Comparison of ENCODE assay signal across 10 mouse cellular contexts in the genomic region with DNA sequence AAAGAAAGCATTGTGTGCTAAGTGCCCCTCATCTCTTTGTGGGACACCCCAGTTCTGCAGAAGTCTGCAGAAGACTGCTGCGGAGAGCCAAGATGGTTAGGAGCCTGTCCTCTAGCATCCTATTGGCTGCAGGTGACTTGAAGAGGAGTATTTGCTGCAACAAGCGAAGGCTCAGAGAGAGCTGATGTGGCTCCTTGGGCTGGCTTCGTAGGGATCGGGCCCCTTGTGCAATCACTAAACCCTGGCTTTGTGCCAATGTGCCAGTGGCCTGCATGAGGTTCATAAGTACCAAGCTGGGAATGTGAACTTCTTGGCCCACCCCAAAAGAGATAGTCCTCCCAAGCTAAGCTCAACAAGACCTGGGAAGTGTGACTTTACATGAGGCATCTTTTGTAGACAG.
DNase-seq lines count a peak whose midpoint lies in the region; ATAC-seq lines count a peak whose summit lies in the region.
"Had no signal": no experiment of that assay in that cellular context is flagged by ENCODE, and none has a peak within 500 bp of the region (broad histone marks: within the 10 kb centered on the region; RNA-seq: fewer than 3 reads in every experiment).

No protein-coding gene starts in this region.

- WGBS in forebrain, embryonic 10.5 days = 94% methylated on average over 4 of the region's 4 CpGs
- 92% methylated on average over 4 of the region's 4 CpGs for WGBS in forebrain, embryonic 15.5 days
- WGBS in kidney, embryonic 16.5 days = 86% methylated on average over 4 of the region's 4 CpGs
- 91% methylated on average over 4 of the region's 4 CpGs for WGBS in limb, embryonic 10.5 days

- DNase-seq in forebrain, embryonic 10.5 days (ENCODE audit: extremely low spot score, low spot score) = no peak
- DNase-seq in kidney, postnatal 10 days = no peak
- DNase-seq in NIH3T3 (ENCODE audit: low read depth) = peak; percentile 53
- DNase-seq in limb, embryonic 10.5 days (ENCODE audit: low spot score) = no peak
- no peak for DNase-seq in spleen, adult 18-20 months
- DNase-seq: layer of hippocampus, adult 9-11 months; thymus, postnatal 14 days had no signal

- H3K4me3 ChIP-seq in forebrain, embryonic 10.5 days = no peak overlapping the region
- no peak overlapping the region for H3K4me3 ChIP-seq in forebrain, embryonic 15.5 days
- no peak overlapping the region for H3K4me3 ChIP-seq in kidney, embryonic 16.5 days (ENCODE audit: low read length)
- no peak overlapping the region for H3K4me3 ChIP-seq in limb, embryonic 10.5 days

- H3K27ac ChIP-seq in forebrain, embryonic 10.5 days = peak overlapping the region; percentile 51
- H3K27ac ChIP-seq in forebrain, embryonic 15.5 days (replicated peaks) = no peak overlapping the region
- peak overlapping the region; percentile 90; the same call in 1 of the 2 replicates for H3K27ac ChIP-seq in kidney, embryonic 16.5 days (ENCODE audit: low read length)
- peak overlapping the region; percentile 72 for H3K27ac ChIP-seq in limb, embryonic 10.5 days

- no peak overlapping the region for H3K9ac ChIP-seq in forebrain, embryonic 15.5 days (replicated peaks)
- H3K9ac ChIP-seq in kidney, embryonic 16.5 days (replicated peaks; ENCODE audit: low read length) = no peak overlapping the region

- H3K27me3 ChIP-seq in forebrain, embryonic 10.5 days (ENCODE audit: poor library complexity, severe bottlenecking) = peaks cover under 1% of the 10 kb centered on the region; the same call in 1 of the 2 replicates
- no peaks in the 10 kb centered on the region for H3K27me3 ChIP-seq in forebrain, embryonic 15.5 days
- H3K27me3 ChIP-seq in kidney, embryonic 16.5 days (ENCODE audit: insufficient read depth, low read length) = no peaks in the 10 kb centered on the region
- H3K27me3 ChIP-seq in limb, embryonic 10.5 days (ENCODE audit: low read depth, poor library complexity, severe bottlenecking) = no peaks in the 10 kb centered on the region

- H3K9me3 ChIP-seq in forebrain, embryonic 10.5 days = no peaks in the 10 kb centered on the region
- no peaks in the 10 kb centered on the region for H3K9me3 ChIP-seq in forebrain, embryonic 15.5 days
- H3K9me3 ChIP-seq in kidney, embryonic 16.5 days (ENCODE audit: low read length) = no peaks in the 10 kb centered on the region
- H3K9me3 ChIP-seq in limb, embryonic 10.5 days (replicated peaks) = no peaks in the 10 kb centered on the region

- H3K4me2 ChIP-seq in forebrain, embryonic 15.5 days (replicated peaks) = no peak overlapping the region
- H3K4me2 ChIP-seq in kidney, embryonic 16.5 days (replicated peaks; ENCODE audit: low read depth, low read length) = no peak overlapping the region

- H3K36me3 ChIP-seq in forebrain, embryonic 10.5 days (replicated peaks) = no peaks in the 10 kb centered on the region
- no peaks in the 10 kb centered on the region for H3K36me3 ChIP-seq in forebrain, embryonic 15.5 days
- H3K36me3 ChIP-seq in kidney, embryonic 16.5 days (ENCODE audit: insufficient read depth, low read length) = no peaks in the 10 kb centered on the region
- H3K36me3 ChIP-seq in limb, embryonic 10.5 days = no peaks in the 10 kb centered on the region

- peaks cover 26% of the 10 kb centered on the region for H3K4me1 ChIP-seq in forebrain, embryonic 10.5 days
- H3K4me1 ChIP-seq in forebrain, embryonic 15.5 days = no peaks in the 10 kb centered on the region
- H3K4me1 ChIP-seq in kidney, embryonic 16.5 days (ENCODE audit: insufficient read depth, low read length) = peaks cover 28% of the 10 kb centered on the region
- H3K4me1 ChIP-seq in limb, embryonic 10.5 days = peaks cover 35% of the 10 kb centered on the region

- no peak for ATAC-seq in forebrain, embryonic 15.5 days (replicated peaks)
- ATAC-seq in kidney, embryonic 16.5 days (ENCODE audit: low FRiP score, low TSS enrichment) = no peak
- ATAC-seq in frontal cortex, adult (ENCODE audit: low TSS enrichment) = no peak
